Mouse (Mus musculus): ENCODE results near the gene Cdc5l.

DNA sequence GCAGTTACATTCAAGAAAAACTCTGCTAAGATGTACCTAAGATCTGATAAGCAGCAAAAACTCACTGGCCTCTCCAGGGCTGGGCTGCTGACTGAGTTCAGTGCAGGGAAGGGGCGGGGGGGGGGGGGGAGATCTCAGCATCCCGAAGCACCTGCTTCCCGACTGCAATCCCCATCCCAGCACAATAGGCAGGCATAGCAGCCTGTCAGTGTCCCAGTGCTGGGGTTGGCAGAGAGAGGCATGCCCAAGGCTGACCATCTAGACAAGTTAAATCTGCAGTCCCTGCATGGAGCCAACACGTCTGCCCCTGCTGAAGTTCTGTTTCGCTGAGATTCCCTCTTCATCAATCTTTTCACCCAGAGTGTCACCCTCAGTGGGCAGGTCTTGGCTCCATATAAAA lies 63.0 kb downstream of the Cdc5l start:
- TF ChIP-seq CTCF (IDR thresholded peaks at IDR 0.05; ENCODE audit: borderline replicate concordance, control insufficient read depth, extremely low read depth, insufficient read depth, low read length, poor library complexity) (no peak), POLR2A (IDR thresholded peaks at IDR 0.05; ENCODE audit: control insufficient read depth, extremely low read depth, insufficient read depth, low read length, poor library complexity) (no peak)
